Mouse (Mus musculus) liver, embryonic 14.5 days (tissue): ENCODE data around the gene Mark2. TPM values are rescaled to one million over a fixed set of nuclear protein-coding genes. Genes with fewer than 3 reads are reported as not detected.
A peak's percentile ranks its signal among the peaks of the same experiment; 100 is the strongest.

Experiments
- ATAC-seq: fragments of 200-750 bp; cut with Nextera tagmentation; 2 replicates; pipeline ENCODE4 v1.8.0; 2017; ENCODE audit warnings: moderate number of reproducible peaks, mild to moderate bottlenecking, moderate library complexity; ENCODE audit not compliant: insufficient read depth
- DNase-seq, 3 experiments: peaks; one replicate each; pipeline ENCODE4 v3.0.0-alpha.2; 2012 to 2013; ENCODE audit warnings: low read depth in 3 of 3, low spot score in 3 of 3
- H3K27ac ChIP-seq: fragments of 300-500 bp; sonication (generic); 2 replicates; pipeline ENCODE4 v1.5.1; 2014; ENCODE audit warnings: moderate library complexity, mild to moderate bottlenecking, control low read depth, inconsistent platforms
- H3K27me3 ChIP-seq: fragments of 300-500 bp; sonication (generic); 2 replicates; pipeline ENCODE4 v1.6.1; 2014; ENCODE audit warnings: mild to moderate bottlenecking, low read length, moderate library complexity; ENCODE audit not compliant: control insufficient read depth, insufficient read depth
- H3K36me3 ChIP-seq: fragments of 300-500 bp; sonication (generic); replicated peaks from 2 replicates; pipeline ENCODE4 v1.6.1; 2014; ENCODE audit warnings: low read depth; ENCODE audit not compliant: control insufficient read depth, insufficient read depth
- H3K4me1 ChIP-seq, 2 experiments: fragments of 200-500 bp in 1 of 2; fragments of 300-500 bp in 1 of 2; sonication (generic) in 1 of 2; replicated peaks; 2 replicates each; pipeline ENCODE4 v1.6.1; 2012 to 2014; ENCODE audit warnings: antibody characterized with exemption in 1 of 2, inconsistent platforms in 1 of 2, low read length in 1 of 2; ENCODE audit not compliant: control insufficient read depth in 2 of 2, insufficient read depth in 2 of 2
- H3K4me2 ChIP-seq: fragments of 300-500 bp; sonication (generic); 2 replicates; pipeline ENCODE4 v1.6.1; 2014; ENCODE audit warnings: low read depth, mild to moderate bottlenecking, control low read depth, moderate library complexity
- H3K4me3 ChIP-seq, 2 experiments: fragments of 200-500 bp in 1 of 2; fragments of 300-500 bp in 1 of 2; sonication (generic) in 1 of 2; 2 replicates each; pipeline ENCODE4 v1.5.1; 2012 to 2014; ENCODE audit warnings: low read depth in 2 of 2, low read length in 2 of 2, mild to moderate bottlenecking in 2 of 2, control low read depth in 1 of 2, inconsistent platforms in 1 of 2, moderate library complexity in 1 of 2; ENCODE audit not compliant: insufficient read depth in 1 of 2
- H3K9ac ChIP-seq: fragments of 300-500 bp; sonication (generic); replicated peaks from 2 replicates; pipeline ENCODE4 v1.6.1; 2014; ENCODE audit warnings: mild to moderate bottlenecking, control low read depth, moderate library complexity
- H3K9me3 ChIP-seq: fragments of 300-500 bp; sonication (generic); 2 replicates; pipeline ENCODE4 v1.6.1; 2016; ENCODE audit warnings: low read length, mixed read lengths; ENCODE audit not compliant: control insufficient read depth
- CTCF ChIP-seq: IDR thresholded peaks from 2 replicates; pipeline ENCODE4 v1.5.1; 2016; ENCODE audit warnings: antibody characterized with exemption, low read depth, control low read depth
- EP300 ChIP-seq: IDR thresholded peaks from 2 replicates; pipeline ENCODE4 v1.6.1; 2016; ENCODE audit warnings: antibody characterized with exemption, low read depth
- WGBS: fragments of 180-500 bp; shearing (Covaris S2); extraction: QIAGEN DNeasy Blood & Tissue Kit; methylation state at CpG from one replicate; pipeline ENCODE4 v1.1.7; 2014; ENCODE audit not compliant: insufficient replicate concordance; 5-methylcytosine and 5-hydroxymethylcytosine counted together
- polyA plus RNA-seq, 2 experiments: library from polyadenylated mRNA; depleted of rRNA in 1 of 2; stranded (reverse) in 1 of 2; unstranded in 1 of 2; fragments of >200 nt; fragmentation: Nextera tagmentation in 1 of 2; extraction: Ambion mirVana in 1 of 2; gene quantifications; 2 replicates each; pipeline versions ENCODE4 v1.2.1 to v1.2.3; 2012 to 2014

Gene Mark2
- polyA plus RNA-seq, 2 experiments: 14.3 to 17.4 TPM

GRCm38 (mm10) chr19:7267781-7268721 lies 73.6 kb downstream of the Mark2 start:
- H3K27me3 ChIP-seq: peaks cover 15% of the 10 kb centered on the region
- H3K4me1 ChIP-seq: peaks cover 0 to 3% of the 10 kb centered on the region in 2 experiments; a peak in 1 of 4 replicates
- peak overlapping the region; percentile 51 to 61 for H3K4me3 ChIP-seq
- H3K4me2 ChIP-seq: peak overlapping the region; percentile 66
- WGBS: under 1% methylated on average over 86 of the region's 97 CpGs
- H3K9ac ChIP-seq: peak overlapping the region; percentile 7; the same call in 1 of the 2 replicates
- DNase-seq: peak in 2 of 3 experiments; percentile 37 to 39
- H3K9me3 ChIP-seq: no peaks in the 10 kb centered on the region
- TF ChIP-seq CTCF (no peak), EP300 (no peak)
- H3K27ac ChIP-seq: no peak overlapping the region
- H3K36me3 ChIP-seq: no peaks in the 10 kb centered on the region
- ATAC-seq: peak; percentile 58

GRCm38 (mm10) chr19:7267091-7267741 lies 74.4 kb downstream of the Mark2 start, which contains the start of gene Rcor2:
Gene Rcor2, plus strand, starts transcription at chr19:7267325.
- Histone ChIP-seq H3K9ac (no peak within 1 kb of the TSS; the same call in 1 of the 2 replicates), H3K4me3 (peak within 1 kb of the TSS; percentile 51 to 61; a peak in 3 of 4 replicates), H3K27me3 (peaks cover 15% of the 10 kb centered on the region), H3K9me3 (no peaks in the 10 kb centered on the region), H3K36me3 (no peaks in the 10 kb centered on the region), H3K4me1 (peaks cover 0 to 3% of the 10 kb centered on the region in 2 experiments; a peak in 1 of 4 replicates), H3K4me2 (peak within 1 kb of the TSS; percentile 66), H3K27ac (no peak within 1 kb of the TSS)
- ATAC-seq (no peak), DNase-seq (no peak)
- no peak for TF ChIP-seq CTCF
- no peak for TF ChIP-seq EP300
- under 1% methylated on average over 28 of the region's 28 CpGs for WGBS

GRCm38 (mm10) chr19:7266421-7266831 lies 75.2 kb downstream of the Mark2 start:
- Histone ChIP-seq H3K36me3 (no peaks in the 10 kb centered on the region), H3K27me3 (peaks cover 15% of the 10 kb centered on the region), H3K4me3 (no peak overlapping the region), H3K9ac (no peak overlapping the region), H3K4me1 (peaks cover 0 to 3% of the 10 kb centered on the region in 2 experiments; a peak in 1 of 4 replicates), H3K4me2 (no peak overlapping the region), H3K9me3 (no peaks in the 10 kb centered on the region), H3K27ac (no peak overlapping the region)
- DNase-seq: no peak
- no peak for TF ChIP-seq CTCF
- TF ChIP-seq EP300: no peak
- ATAC-seq: no peak
- 47% methylated on average over 4 of the region's 4 CpGs for WGBS

- Histone ChIP-seq H3K36me3 (no peaks in the 10 kb centered on the region), H3K4me2 (no peak overlapping the region), H3K27ac (no peak overlapping the region), H3K9ac (no peak overlapping the region), H3K27me3 (peaks cover 15% of the 10 kb centered on the region), H3K9me3 (no peaks in the 10 kb centered on the region), H3K4me1 (peaks cover 0 to 3% of the 10 kb centered on the region in 2 experiments; a peak in 1 of 4 replicates), H3K4me3 (no peak overlapping the region)
- no peak for ATAC-seq
- no peak for DNase-seq
- 35% methylated on average over 14 of the region's 14 CpGs for WGBS
- no peak for TF ChIP-seq CTCF
- TF ChIP-seq EP300: no peak
These were observed 76.0 kb downstream of the Mark2 start for GRCm38 (mm10) chr19:7265478-7266191.
